Mouse (Mus musculus) kidney, postnatal 14 days (tissue): ENCODE measurements around the gene Dock4.

Source experiments
- DNase-seq: peaks from one replicate; pipeline ENCODE4 v3.0.0; 2022; ENCODE audit warnings: mixed read lengths

The Dock4 gene

GRCm38 (mm10) chr12:40463828-40464227 is 18.1 kb downstream of the Dock4 start:
- DNase-seq = no peak

- no peak for DNase-seq
Measured at GRCm38 (mm10) chr12:40464282-40464681, 18.5 kb downstream of the Dock4 start.

- DNase-seq = no peak
Measured at GRCm38 (mm10) chr12:40468235-40468634, 22.5 kb downstream of the Dock4 start.

- no peak for DNase-seq
Measured at GRCm38 (mm10) chr12:40469009-40469408, 23.3 kb downstream of the Dock4 start.

GRCm38 (mm10) chr12:40471649-40472399 is 26.1 kb downstream of the Dock4 start:
- peak; percentile 46 for DNase-seq

GRCm38 (mm10) chr12:40473709-40474108 is 28.0 kb downstream of the Dock4 start:
- DNase-seq = no peak

- DNase-seq = peak; percentile 55
Measured at GRCm38 (mm10) chr12:40477621-40478452, 32.1 kb downstream of the Dock4 start.

- DNase-seq = peak; percentile 39
Measured at GRCm38 (mm10) chr12:40484224-40484623, 38.5 kb downstream of the Dock4 start.

- DNase-seq = no peak
Measured at GRCm38 (mm10) chr12:40485210-40485609, 39.5 kb downstream of the Dock4 start.

GRCm38 (mm10) chr12:40486047-40486837 is 40.5 kb downstream of the Dock4 start:
- DNase-seq = no peak

GRCm38 (mm10) chr12:40496387-40496786 is 50.6 kb downstream of the Dock4 start:
- no peak for DNase-seq

GRCm38 (mm10) chr12:40497806-40498205 is 52.1 kb downstream of the Dock4 start:
- DNase-seq = no peak

- DNase-seq = no peak
Measured at GRCm38 (mm10) chr12:40498250-40498671, 52.5 kb downstream of the Dock4 start.

GRCm38 (mm10) chr12:40498928-40499626 is 53.3 kb downstream of the Dock4 start:
- peak; percentile 26 for DNase-seq

- peak; percentile 52 for DNase-seq
Measured at GRCm38 (mm10) chr12:40499627-40500329, 54.0 kb downstream of the Dock4 start.

- DNase-seq = no peak
Measured at GRCm38 (mm10) chr12:40501141-40501540, 55.4 kb downstream of the Dock4 start.

GRCm38 (mm10) chr12:40503520-40503919 is 57.8 kb downstream of the Dock4 start:
- peak; percentile 32 for DNase-seq

GRCm38 (mm10) chr12:40504687-40505086 is 58.9 kb downstream of the Dock4 start:
- DNase-seq = no peak

GRCm38 (mm10) chr12:40507823-40508390 is 62.2 kb downstream of the Dock4 start:
- DNase-seq = no peak

GRCm38 (mm10) chr12:40508416-40508815 is 62.7 kb downstream of the Dock4 start:
- no peak for DNase-seq

GRCm38 (mm10) chr12:40511643-40512369 is 66.1 kb downstream of the Dock4 start:
- no peak for DNase-seq
